Mouse (Mus musculus) layer of hippocampus, adult 9-11 months (tissue): ENCODE results near the gene Ncor2.
A peak's percentile ranks its signal among the peaks of the same experiment; 100 is the strongest.
"Not testable (repeated sequence)": the region's sequence is repeated elsewhere in the genome, so short reads cannot be mapped to it uniquely, and the experiment has no call there.

Experiments
- DNase-seq: peaks from one replicate; pipeline ENCODE4 v3.0.0; 2022

Ncor2 gene

GRCm38 (mm10) chr5:125179007-125179734, at the start of gene Ncor2:
Gene Ncor2, minus strand, starts transcription at chr5:125179219.
- DNase-seq, result peak; percentile 91

GRCm38 (mm10) chr5:125227699-125228098, 48.7 kb upstream of the Ncor2 start:
- DNase-seq, result no peak

DNA sequence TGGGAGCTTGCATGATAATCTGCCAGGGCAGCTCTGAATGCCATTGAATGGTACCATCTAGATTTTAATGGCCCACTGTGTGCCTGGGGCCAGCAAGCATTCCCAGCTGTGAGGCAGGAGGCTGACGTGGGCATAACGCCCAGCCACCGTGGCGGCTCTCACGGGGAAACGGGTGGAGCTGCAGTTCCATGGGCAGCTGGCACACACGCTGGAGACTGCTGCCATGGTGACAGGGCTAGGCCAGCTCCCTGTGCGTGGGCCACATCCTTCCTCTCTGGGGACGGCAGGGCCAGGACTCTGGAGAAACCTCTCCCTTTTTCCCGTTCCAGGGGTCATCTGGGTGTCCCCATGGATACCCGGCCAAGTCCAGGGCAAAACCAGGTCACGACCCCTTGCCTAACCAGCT, 47.2 kb upstream of the Ncor2 start:
- peak; percentile 94 for DNase-seq

DNA sequence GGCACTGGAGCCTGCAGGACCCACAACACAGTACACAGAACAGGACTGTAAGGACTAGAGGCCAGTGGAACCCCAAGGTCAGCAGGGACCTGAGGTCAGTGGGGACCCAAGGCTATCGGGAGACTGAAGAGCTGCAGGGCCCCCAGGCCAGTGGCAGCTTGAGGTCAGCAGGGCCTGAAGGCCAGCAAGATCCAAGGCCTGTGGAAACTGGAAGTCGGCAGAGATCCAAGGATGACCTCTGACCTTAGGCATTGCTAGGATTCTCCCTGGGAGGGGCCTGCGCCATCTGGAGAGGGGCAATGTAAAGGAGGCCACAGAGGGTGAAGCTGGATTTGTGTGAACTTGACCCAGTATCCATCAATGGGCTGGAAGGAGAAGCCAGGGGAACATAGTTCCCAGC, 45.9 kb upstream of the Ncor2 start:
- DNase-seq, result no peak

GRCm38 (mm10) chr5:125223961-125224360, 44.9 kb upstream of the Ncor2 start:
- no peak for DNase-seq

DNA sequence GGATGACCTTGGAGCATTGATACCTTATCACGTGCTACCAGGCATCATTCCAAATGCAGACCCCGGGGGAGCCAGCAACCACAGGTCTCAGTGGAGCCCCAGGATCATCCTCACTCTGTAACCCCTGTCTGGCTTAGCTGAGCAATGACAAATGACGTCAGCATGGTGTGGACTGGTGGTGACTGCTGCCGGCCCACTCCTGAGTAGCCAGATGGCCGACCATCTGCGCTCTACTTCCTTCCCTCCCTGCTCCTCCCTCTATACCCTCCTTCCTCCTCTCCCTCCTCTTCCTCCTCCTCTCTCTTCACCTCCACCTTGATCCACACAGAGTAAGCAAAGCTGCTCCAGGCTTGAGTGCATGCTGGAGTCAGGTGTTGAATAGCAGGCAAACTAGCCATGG, 43.7 kb upstream of the Ncor2 start:
- DNase-seq, result peak; percentile 53

GRCm38 (mm10) chr5:125221868-125222267, 42.8 kb upstream of the Ncor2 start:
- DNase-seq, result peak; percentile 93

- DNase-seq, result no peak
These were observed 38.6 kb upstream of the Ncor2 start for GRCm38 (mm10) chr5:125217426-125218170.

GRCm38 (mm10) chr5:125215930-125216459, 37.0 kb upstream of the Ncor2 start:
- peak; percentile 94 for DNase-seq

DNA sequence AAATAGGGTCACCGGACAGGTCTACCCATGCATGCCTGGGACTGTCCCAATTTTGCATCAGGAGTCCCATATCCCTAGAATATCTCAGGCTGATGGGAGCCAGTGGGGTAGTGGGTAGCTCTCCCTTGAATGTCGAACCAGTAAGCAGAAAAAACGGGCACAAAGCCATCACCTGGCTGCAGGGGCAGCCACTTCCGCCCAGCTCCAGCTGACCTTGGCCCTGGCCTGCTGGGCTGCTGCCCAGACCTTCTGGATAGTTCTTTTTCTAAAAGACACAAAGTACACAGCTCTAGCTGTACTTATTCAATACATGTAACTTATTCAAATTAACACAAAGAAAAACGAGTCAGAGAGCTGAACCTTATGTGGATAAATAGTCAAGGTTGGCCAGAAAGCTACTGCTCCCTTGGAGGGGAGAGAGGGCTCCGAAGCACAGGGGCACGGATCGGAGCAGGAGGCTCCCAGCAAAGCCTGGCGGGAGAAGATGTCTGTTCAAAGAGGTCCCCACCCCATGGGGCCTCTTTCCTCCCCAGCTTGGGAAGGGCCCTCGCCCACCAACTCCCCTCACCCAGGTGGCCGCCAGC, 36.4 kb upstream of the Ncor2 start:
- DNase-seq, result peak; percentile 45

GRCm38 (mm10) chr5:125214064-125214463, 35.0 kb upstream of the Ncor2 start:
- no peak for DNase-seq

GRCm38 (mm10) chr5:125204910-125205309, 25.9 kb upstream of the Ncor2 start:
- not testable (repeated sequence) for DNase-seq

GRCm38 (mm10) chr5:125204199-125204815, 25.3 kb upstream of the Ncor2 start:
- DNase-seq, result no peak

GRCm38 (mm10) chr5:125203759-125204158, 24.7 kb upstream of the Ncor2 start:
- peak; percentile 74 for DNase-seq

DNA sequence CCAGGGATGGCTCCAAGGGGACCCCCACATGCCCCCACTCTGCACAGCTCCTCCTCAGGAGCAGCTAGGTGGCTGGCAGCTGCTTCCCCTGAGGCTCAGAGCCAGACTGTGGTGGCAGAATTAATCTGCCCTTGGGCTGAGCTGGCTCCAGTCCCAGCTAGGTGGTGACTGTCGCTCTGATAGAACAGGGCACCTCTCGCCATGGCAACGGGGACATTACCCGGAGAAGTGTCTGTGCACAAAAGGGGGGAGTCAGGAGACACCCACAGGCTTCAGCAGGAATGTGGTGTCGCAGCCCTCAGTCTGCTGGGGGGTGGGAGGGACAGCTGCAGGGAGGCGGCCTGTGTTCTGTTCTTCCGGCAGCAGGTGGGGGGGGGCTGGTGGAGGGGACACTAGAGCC, 24.1 kb upstream of the Ncor2 start:
- peak; percentile 82 for DNase-seq

DNA sequence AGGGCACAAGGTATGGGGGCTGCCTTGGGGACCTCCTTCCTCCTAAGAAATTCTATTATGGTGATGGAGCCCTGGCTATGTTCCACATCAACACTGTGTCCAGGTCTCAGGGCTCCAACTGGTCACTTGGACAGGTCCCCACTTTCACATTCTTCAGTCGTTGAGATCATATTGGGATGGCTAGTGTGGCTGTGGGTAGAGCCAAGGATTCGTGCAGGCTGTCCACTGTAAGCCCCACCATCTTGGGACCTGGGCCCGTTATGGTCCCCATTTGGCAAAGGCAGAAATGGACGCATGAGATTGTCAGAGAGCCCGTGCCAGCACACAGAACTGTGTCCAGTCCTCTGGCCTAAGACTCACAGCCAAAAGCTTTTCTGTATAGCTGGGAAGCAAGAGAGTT, 23.1 kb upstream of the Ncor2 start:
- DNase-seq, result no peak

DNA sequence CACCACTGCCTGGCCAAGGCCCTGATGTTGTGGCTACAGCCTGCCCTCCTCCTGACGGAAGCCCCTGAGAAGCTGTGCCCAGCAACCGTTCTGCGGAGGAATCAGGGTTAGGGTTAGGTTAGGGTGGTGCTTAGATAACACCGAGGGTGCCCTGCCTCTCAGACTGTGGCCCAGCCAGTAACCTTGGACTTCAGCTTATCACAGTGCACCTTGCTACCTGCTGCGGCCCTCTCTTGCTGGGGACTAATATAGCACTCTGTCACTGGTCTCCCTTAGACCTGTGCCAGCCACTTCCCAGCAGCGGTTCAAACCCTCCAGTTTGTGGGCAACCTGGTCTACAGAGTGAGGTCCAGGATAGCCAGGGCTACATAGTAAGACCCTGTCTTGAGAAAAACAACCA, 20.1 kb upstream of the Ncor2 start:
- no peak for DNase-seq

DNA sequence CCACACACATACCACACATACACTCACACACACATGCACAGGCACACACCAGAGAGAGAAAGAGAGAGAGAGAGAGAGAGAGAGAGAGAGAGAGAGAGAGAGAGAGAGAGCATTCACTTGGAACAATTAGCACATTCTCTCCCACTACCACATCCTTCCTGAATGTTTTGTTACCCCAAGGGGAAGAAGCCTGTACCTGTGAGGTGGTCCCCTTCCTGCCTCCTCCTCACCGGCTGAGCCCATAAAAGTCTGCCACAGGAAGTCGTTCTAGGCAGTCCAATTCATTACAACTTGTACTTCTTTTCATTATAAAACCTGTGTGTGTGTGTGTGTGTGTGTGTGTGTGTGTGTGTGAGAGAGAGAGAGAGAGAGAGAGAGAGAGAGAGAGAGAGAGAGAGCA, 18.3 kb upstream of the Ncor2 start:
- not testable (repeated sequence) for DNase-seq

GRCm38 (mm10) chr5:125196054-125196453, 17.0 kb upstream of the Ncor2 start:
- DNase-seq, result no peak

DNA sequence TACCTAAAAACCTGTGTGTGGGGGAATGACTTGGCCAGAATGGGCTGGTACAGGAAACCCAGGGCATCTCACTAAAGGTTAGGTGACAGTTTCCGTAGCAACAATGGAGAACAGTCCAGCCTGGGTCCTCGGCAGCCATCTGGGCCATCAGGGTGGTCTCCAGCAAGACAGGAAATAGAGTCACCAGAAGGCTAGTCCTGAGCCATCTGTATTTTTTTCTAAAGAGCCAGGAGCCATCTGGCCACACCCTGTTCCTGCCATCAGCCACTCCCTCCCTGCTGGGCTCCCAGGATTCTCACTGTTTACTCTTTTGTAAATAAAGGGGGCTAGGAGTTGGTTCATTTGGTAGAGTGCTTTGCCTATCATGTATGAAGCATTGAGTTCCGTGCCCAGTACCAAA, 16.1 kb upstream of the Ncor2 start:
- no peak for DNase-seq

DNA sequence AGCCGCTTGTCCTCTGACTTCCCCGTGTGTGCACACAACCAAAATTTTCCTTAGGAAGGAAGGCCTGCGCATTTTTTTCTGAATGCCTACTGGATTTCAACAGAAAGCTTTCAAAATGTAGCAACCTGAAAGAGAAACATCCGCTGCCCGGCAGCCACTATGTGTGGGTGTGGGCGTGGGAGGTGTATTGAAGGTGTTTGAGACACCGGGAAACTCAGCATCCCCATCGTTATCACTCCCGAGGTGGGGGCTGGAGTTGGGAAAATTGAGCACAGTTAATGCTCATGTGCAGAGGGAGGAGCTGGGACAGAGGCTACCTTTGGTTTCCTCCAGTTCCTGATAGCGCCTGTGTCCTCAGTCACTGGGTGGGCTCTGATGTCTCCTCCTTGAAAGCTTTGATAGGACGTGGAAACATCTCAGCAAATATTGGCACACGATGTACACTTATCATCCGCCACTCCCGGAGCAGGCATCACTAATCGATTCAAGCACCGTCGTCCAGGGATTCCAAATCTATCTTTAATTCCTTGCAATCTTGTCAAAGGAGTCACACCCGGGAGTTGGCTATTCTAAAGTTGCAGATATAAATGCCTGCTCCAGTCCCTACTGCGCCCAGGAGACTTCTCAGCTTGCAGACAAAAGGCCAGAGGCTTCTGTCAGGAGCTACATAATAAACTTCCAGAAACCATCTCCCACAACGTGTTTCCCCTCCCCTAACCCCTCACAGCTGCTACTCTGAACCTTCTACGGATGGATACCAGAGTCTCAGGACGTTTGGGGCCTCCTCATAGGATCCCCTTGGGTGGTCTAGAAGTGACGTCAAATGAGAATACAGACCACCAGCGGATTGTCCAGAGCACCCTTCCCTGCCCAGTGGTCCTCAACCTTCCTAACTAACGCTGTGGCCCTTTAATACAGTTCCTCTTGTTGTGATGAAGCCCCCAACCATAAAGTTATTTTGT, 14.7 kb upstream of the Ncor2 start:
- DNase-seq, result no peak

GRCm38 (mm10) chr5:125191608-125192007, 12.6 kb upstream of the Ncor2 start:
- no peak for DNase-seq
